Mouse (Mus musculus): ENCODE results near the gene Klhl7. TPM values are rescaled to one million over a fixed set of nuclear protein-coding genes. Genes with fewer than 3 reads are reported as not detected.

Gene Klhl7
- polyA plus RNA-seq, 1 experiment from 2014 or later = 31.0 TPM

DNA sequence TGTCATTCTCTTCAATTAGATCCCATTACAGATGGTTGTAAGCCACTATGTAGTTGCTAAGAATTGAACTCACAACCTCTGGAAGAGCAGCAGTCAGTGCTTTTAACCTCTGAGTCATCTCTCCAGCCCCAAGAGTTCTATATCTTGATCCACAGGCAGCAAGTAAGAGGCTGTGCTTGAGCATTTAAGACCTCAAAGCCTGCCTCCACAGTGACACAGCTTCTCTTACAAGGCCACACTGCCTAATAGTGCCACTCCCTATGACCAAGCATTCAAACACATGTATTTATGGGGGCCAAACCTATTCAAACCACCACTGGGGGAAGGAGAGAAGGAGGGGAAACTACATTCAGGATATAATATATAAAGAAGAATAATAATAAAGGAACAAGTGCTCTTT lies 51.8 kb downstream of the Klhl7 start:
- Histone ChIP-seq H3K27ac (ENCODE audit: low read length) (no peak overlapping the region), H3K9ac (ENCODE audit: low read depth, low read length) (no peak overlapping the region), H3K4me2 (ENCODE audit: low read depth, low read length) (no peak overlapping the region), H3K4me1 (ENCODE audit: control insufficient read depth, insufficient read depth, low read length) (no peaks in the 10 kb centered on the region), H3K27me3 (replicated peaks; ENCODE audit: control insufficient read depth, insufficient read depth, low read length) (no peaks in the 10 kb centered on the region), H3K4me3 (ENCODE audit: low read length) (no peak overlapping the region), H3K9me3 (ENCODE audit: control insufficient read depth, low read length) (no peaks in the 10 kb centered on the region), H3K36me3 (ENCODE audit: control insufficient read depth, insufficient read depth, low read length) (no peaks in the 10 kb centered on the region)
- no peak for ATAC-seq

DNA sequence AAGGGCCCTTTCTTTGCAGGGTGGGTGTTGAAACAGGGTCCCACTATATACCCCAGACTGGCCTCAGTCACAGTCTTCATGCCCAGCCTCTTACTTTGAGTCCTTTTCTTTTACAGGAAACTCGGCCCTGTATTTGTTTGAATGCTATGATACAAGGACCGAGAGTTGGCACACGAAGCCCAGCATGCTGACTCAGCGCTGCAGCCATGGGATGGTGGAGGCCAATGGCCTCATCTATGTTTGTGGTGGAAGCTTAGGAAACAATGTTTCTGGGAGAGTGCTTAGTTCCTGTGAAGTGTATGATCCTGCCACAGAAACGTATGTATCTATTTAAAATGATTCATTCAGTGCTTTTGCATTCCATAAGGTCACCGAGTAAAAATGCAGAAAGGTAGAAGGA lies 56.4 kb downstream of the Klhl7 start:
- H3K9me3 ChIP-seq (ENCODE audit: control insufficient read depth, low read length) = no peaks in the 10 kb centered on the region
- H3K27ac ChIP-seq (ENCODE audit: low read length) = no peak overlapping the region
- H3K4me1 ChIP-seq (ENCODE audit: control insufficient read depth, insufficient read depth, low read length) = no peaks in the 10 kb centered on the region
- H3K9ac ChIP-seq (ENCODE audit: low read depth, low read length) = no peak overlapping the region
- no peak overlapping the region for H3K4me2 ChIP-seq (ENCODE audit: low read depth, low read length)
- 88% methylated on average over 6 of the region's 6 CpGs for WGBS
- H3K4me3 ChIP-seq (ENCODE audit: low read length) = no peak overlapping the region
- H3K36me3 ChIP-seq (ENCODE audit: control insufficient read depth, insufficient read depth, low read length) = no peaks in the 10 kb centered on the region
- ATAC-seq = no peak
- H3K27me3 ChIP-seq (replicated peaks; ENCODE audit: control insufficient read depth, insufficient read depth, low read length) = no peaks in the 10 kb centered on the region

DNA sequence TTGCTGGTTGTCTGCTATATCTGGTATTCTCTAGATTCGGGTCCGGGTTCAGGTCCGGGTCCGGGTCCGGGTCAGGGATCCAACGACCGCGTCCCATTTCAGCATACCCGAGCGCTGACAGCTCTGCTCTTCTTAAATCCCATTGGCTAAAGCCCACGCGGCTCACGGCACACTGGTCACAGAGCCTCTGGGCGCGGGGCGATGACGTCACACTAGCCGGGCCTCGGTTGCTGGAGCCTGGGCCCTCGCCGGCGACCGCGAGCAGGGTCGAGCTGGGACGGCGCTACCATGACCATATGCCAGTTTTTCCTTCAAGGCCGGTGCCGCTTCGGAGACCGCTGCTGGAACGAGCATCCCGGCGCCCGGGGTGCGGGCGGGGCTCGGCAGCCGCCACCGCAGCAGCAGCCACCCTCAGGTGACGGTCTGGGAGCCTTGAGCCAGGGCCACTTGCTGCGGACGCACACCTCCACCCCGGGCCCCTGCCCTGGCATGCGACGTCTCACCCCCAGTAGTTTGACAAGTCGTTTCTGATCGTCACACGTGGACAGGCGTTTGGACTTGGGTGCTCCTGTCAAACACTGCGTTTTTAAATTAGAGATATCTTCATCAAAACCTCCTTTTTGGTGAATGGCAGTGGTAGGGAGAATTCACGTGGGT lies 64.5 kb downstream of the Klhl7 start, which contains the start of gene Nupl2:
Gene Nupl2, plus strand, starts transcription at position 175 of the 657 bp plus-strand sequence.
- Histone ChIP-seq H3K27me3 (replicated peaks; ENCODE audit: control insufficient read depth, insufficient read depth, low read length) (no peaks in the 10 kb centered on the region), H3K9ac (ENCODE audit: low read depth, low read length) (peak within 1 kb of the TSS; percentile 87), H3K4me3 (ENCODE audit: low read length) (peak within 1 kb of the TSS; percentile 80), H3K4me1 (ENCODE audit: control insufficient read depth, insufficient read depth, low read length) (peaks cover 4% of the 10 kb centered on the region; the same call in 1 of the 2 replicates), H3K27ac (ENCODE audit: low read length) (peak within 1 kb of the TSS; percentile 41), H3K9me3 (ENCODE audit: control insufficient read depth, low read length) (no peaks in the 10 kb centered on the region), H3K4me2 (ENCODE audit: low read depth, low read length) (peak within 1 kb of the TSS; percentile 67), H3K36me3 (ENCODE audit: control insufficient read depth, insufficient read depth, low read length) (peaks cover 1% of the 10 kb centered on the region; the same call in 1 of the 2 replicates)
- WGBS = under 1% methylated on average over 52 of the region's 52 CpGs
- ATAC-seq = peak; percentile 99

DNA sequence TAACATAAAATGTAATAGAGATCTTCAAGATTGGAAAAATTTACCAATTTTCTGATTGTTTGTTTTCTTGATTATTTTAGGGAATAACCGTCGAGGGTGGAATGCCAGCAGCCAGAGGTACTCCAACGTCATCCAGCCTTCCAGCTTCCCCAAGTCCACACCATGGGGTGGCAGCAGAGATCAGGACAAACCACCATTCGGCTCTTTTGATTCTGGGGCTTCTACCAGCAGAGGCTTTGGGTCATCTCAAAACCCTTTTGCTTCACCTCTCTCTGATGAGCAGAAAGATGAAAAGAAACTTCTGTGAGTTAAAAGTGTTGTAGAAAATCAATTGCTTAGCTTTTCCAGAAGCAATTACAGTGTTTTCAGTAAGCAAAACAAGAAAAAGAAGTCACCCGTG lies 66.9 kb downstream of the Klhl7 start:
- Histone ChIP-seq H3K4me3 (ENCODE audit: low read length) (no peak overlapping the region), H3K4me1 (ENCODE audit: control insufficient read depth, insufficient read depth, low read length) (peaks cover 4% of the 10 kb centered on the region; the same call in 1 of the 2 replicates), H3K4me2 (ENCODE audit: low read depth, low read length) (no peak overlapping the region), H3K27ac (ENCODE audit: low read length) (no peak overlapping the region), H3K9ac (ENCODE audit: low read depth, low read length) (no peak overlapping the region), H3K9me3 (ENCODE audit: control insufficient read depth, low read length) (no peaks in the 10 kb centered on the region), H3K27me3 (replicated peaks; ENCODE audit: control insufficient read depth, insufficient read depth, low read length) (no peaks in the 10 kb centered on the region), H3K36me3 (ENCODE audit: control insufficient read depth, insufficient read depth, low read length) (peaks cover 3% of the 10 kb centered on the region; the same call in 1 of the 2 replicates)
- ATAC-seq = no peak
- whole genome bisulfite sequencing = 47% methylated on average over 5 of the region's 5 CpGs

DNA sequence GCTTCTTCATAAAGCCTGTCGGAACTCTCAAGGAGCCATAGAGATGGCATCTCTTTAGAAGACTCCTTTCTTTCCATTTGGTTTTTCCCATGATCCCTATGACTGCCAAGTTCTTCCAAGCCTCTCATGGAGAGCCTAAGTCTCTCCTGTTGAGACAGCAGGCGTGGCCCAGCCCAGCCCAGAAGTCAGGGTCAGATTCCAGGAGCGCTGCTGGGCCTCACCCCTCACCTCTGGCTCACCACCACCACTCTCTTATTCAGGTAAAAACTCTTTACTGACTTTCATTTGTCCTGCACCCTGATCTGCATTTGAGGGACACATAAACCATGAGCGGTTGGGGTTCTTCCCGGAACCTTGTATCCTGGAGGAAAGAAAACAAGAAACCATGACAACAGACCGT lies 69.5 kb downstream of the Klhl7 start:
- Histone ChIP-seq H3K9ac (ENCODE audit: low read depth, low read length) (no peak overlapping the region), H3K27ac (ENCODE audit: low read length) (no peak overlapping the region), H3K36me3 (ENCODE audit: control insufficient read depth, insufficient read depth, low read length) (peaks cover 3% of the 10 kb centered on the region; the same call in 1 of the 2 replicates), H3K27me3 (replicated peaks; ENCODE audit: control insufficient read depth, insufficient read depth, low read length) (no peaks in the 10 kb centered on the region), H3K4me1 (ENCODE audit: control insufficient read depth, insufficient read depth, low read length) (peaks cover 4% of the 10 kb centered on the region; the same call in 1 of the 2 replicates), H3K4me2 (ENCODE audit: low read depth, low read length) (no peak overlapping the region), H3K4me3 (ENCODE audit: low read length) (no peak overlapping the region), H3K9me3 (ENCODE audit: control insufficient read depth, low read length) (no peaks in the 10 kb centered on the region)
- WGBS = 93% methylated on average over 6 of the region's 6 CpGs
- ATAC-seq = no peak

DNA sequence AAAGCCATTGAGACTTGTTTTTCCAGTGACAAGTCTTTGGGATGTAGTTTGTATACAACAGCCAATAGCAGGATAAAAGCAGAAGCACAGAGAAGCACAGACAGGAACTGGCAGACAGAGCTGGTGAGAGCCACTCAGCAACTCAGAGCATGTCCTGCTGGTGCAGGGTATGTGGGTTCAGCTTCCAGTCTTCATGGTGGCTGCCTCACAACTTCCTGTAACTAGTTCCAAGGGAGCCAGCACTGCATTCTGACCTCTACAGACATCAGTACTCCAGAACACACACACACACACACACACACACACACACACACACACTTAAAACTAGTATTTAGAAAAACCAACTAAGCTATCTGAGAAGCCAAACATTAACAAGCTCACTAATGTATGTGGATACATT lies 71.7 kb downstream of the Klhl7 start:
- no peak overlapping the region for H3K9ac ChIP-seq (ENCODE audit: low read depth, low read length)
- H3K27ac ChIP-seq (ENCODE audit: low read length) = no peak overlapping the region
- no peak for ATAC-seq
- H3K4me2 ChIP-seq (ENCODE audit: low read depth, low read length) = no peak overlapping the region
- H3K9me3 ChIP-seq (ENCODE audit: control insufficient read depth, low read length) = no peaks in the 10 kb centered on the region
- H3K4me1 ChIP-seq (ENCODE audit: control insufficient read depth, insufficient read depth, low read length) = no peaks in the 10 kb centered on the region
- H3K4me3 ChIP-seq (ENCODE audit: low read length) = no peak overlapping the region
- no peaks in the 10 kb centered on the region for H3K27me3 ChIP-seq (replicated peaks; ENCODE audit: control insufficient read depth, insufficient read depth, low read length)
- H3K36me3 ChIP-seq (ENCODE audit: control insufficient read depth, insufficient read depth, low read length) = peaks cover 3% of the 10 kb centered on the region; the same call in 1 of the 2 replicates

DNA sequence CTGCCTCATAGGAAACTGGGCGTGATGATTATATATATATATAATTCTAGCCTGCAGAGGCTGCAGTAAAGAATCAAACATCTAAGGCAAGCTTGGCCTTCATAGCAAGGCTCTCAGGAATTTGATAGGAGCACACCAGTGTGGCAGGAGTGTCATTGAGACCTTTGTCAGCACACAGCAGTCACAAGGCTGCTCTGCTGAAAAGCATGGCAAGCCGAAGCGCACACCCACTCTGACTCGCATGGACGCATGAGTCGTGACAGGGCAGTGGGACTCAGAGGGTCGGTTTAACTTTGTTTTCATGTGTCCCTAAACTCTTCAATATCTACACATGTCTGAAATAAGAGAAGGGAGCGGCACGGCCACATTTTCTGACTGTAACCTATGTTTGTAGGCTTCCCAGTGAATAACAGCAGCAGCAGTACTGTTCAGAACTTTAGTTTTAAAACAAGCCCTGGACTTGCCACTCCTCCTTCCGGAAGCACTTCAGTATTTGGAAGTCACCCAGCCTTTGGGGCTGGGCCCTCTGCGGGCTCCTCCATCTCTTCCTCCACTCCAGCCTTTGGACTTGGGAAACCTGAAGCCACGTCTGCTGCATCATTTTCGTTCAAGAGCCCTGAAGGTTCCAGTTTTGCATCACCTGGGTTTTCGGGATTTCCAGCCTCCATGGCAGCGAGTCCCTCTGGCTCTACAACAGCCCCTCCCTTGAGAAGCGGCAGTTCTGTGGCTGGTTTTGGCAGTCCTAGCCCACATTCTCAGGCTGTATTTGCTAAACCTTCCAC lies 81.3 kb downstream of the Klhl7 start:
- ATAC-seq = no peak
- Histone ChIP-seq H3K4me1 (ENCODE audit: control insufficient read depth, insufficient read depth, low read length) (no peaks in the 10 kb centered on the region), H3K36me3 (ENCODE audit: control insufficient read depth, insufficient read depth, low read length) (peaks cover 12% of the 10 kb centered on the region; the same call in 1 of the 2 replicates)

DNA sequence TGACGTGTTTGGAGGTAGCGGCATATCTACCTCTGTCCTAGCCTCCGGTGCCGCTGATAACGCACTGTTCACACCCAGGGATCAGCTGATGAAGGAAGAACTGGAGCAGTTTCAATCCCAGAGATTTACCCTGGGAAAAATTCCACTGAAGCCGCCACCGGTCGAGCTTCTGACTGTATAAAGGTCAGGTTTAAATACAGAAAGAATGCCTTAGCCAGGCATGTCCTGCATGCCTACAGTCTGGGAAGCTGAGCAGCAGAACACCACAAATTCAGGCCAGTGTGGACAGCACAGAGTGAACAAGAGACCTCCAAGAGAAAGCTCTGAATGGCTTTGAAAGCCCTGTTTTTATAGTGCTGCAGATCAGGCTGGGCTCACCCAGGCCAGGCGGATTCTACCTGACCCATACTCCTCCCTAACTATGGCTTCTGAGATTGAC lies 81.9 kb downstream of the Klhl7 start:
- WGBS = 92% methylated on average over 9 of the region's 9 CpGs

More for the DNA sequence above, 81.3 kb downstream of the Klhl7 start:
- H3K9me3 ChIP-seq (ENCODE audit: control insufficient read depth, low read length) = no peaks in the 10 kb centered on the region
- H3K4me2 ChIP-seq (ENCODE audit: low read depth, low read length) = no peak overlapping the region
- H3K27ac ChIP-seq (ENCODE audit: low read length) = no peak overlapping the region
- 94% methylated on average over 16 of the region's 16 CpGs for WGBS
- H3K27me3 ChIP-seq (replicated peaks; ENCODE audit: control insufficient read depth, insufficient read depth, low read length) = no peaks in the 10 kb centered on the region
- H3K4me3 ChIP-seq (ENCODE audit: low read length) = no peak overlapping the region
- no peak overlapping the region for H3K9ac ChIP-seq (ENCODE audit: low read depth, low read length)

DNA sequence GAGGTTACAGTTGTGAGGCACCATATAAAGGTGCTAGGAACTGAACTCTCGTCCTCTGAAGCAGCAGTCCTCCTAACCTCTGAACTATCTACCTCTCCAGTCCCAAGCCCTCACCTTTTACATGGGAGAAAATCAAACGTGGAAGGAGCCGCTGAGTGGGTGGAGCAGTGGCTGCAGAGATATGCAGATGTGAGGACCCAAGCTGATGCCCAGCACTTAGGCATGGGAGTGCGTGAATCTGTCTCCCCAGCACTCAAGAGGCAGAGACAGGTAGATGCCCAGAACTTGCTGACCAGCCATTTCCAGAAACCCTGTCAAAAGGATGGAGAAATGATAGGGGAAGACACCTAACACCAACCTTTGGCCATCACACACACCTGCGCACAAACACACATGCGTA lies 82.7 kb downstream of the Klhl7 start:
- no peak overlapping the region for H3K27ac ChIP-seq (ENCODE audit: low read length)
- no peak overlapping the region for H3K4me3 ChIP-seq (ENCODE audit: low read length)
- no peak overlapping the region for H3K4me2 ChIP-seq (ENCODE audit: low read depth, low read length)
- H3K9me3 ChIP-seq (ENCODE audit: control insufficient read depth, low read length) = no peaks in the 10 kb centered on the region
- H3K4me1 ChIP-seq (ENCODE audit: control insufficient read depth, insufficient read depth, low read length) = no peaks in the 10 kb centered on the region
- peaks cover 12% of the 10 kb centered on the region; the same call in 1 of the 2 replicates for H3K36me3 ChIP-seq (ENCODE audit: control insufficient read depth, insufficient read depth, low read length)
- WGBS = 85% methylated on average over 6 of the region's 6 CpGs
- H3K27me3 ChIP-seq (replicated peaks; ENCODE audit: control insufficient read depth, insufficient read depth, low read length) = no peaks in the 10 kb centered on the region
- H3K9ac ChIP-seq (ENCODE audit: low read depth, low read length) = no peak overlapping the region
- ATAC-seq = no peak

More for the DNA sequence above, 81.9 kb downstream of the Klhl7 start:
- no peak overlapping the region for H3K27ac ChIP-seq (ENCODE audit: low read length)
- H3K9me3 ChIP-seq (ENCODE audit: control insufficient read depth, low read length) = no peaks in the 10 kb centered on the region
- no peak overlapping the region for H3K9ac ChIP-seq (ENCODE audit: low read depth, low read length)
- no peaks in the 10 kb centered on the region for H3K4me1 ChIP-seq (ENCODE audit: control insufficient read depth, insufficient read depth, low read length)
- peaks cover 12% of the 10 kb centered on the region; the same call in 1 of the 2 replicates for H3K36me3 ChIP-seq (ENCODE audit: control insufficient read depth, insufficient read depth, low read length)
- ATAC-seq = no peak
- H3K4me2 ChIP-seq (ENCODE audit: low read depth, low read length) = no peak overlapping the region
- H3K4me3 ChIP-seq (ENCODE audit: low read length) = no peak overlapping the region
- no peaks in the 10 kb centered on the region for H3K27me3 ChIP-seq (replicated peaks; ENCODE audit: control insufficient read depth, insufficient read depth, low read length)

All from intestine, embryonic 16.5 days (tissue).